In the genomic region with DNA sequence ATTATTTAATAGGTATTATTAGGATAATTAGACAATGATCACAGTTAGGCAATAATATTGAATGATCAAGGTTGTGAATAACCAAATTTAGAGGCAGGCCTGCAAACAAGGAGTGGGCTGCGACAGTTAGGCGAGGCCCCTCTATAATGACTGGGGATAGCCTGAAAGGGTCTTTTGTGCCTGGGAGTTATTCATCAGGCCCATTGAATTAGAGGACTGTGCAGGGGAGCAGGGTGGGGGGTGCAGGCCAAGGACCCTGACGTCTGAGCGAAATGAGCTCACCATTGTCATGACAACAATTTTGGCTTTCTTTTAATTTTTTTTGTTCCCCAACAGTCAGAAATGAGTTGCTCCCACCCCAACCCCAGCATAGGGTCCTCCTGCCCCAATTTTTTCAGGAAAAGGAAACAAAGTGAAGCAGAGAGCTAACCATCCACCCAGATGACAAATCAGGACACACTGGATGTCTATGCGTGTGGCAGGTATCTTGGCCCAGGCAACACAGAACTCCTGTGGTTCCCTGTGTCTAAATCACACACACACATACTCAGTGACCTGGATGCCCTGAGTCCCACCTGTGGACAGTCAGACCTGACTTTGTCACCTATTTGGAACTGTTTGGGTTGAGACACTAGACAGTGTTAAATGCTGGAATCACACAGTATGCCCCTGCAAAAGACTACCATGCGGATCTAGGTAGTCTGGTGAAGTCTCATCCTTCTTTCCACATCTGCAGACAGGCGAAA, we compare ENCODE assay signal across 11 mouse cellular contexts. TPM values are rescaled to one million over a fixed set of nuclear protein-coding genes. Genes with fewer than 3 reads are reported as not detected.
DNase-seq lines count a peak whose midpoint lies in the region; ATAC-seq lines count a peak whose summit lies in the region.
"Had no signal": no experiment of that assay in that cellular context is flagged by ENCODE, and none has a peak within 500 bp of the region (broad histone marks: within the 10 kb centered on the region; RNA-seq: fewer than 3 reads in every experiment).

No protein-coding gene starts in this region.

- H3K27ac ChIP-seq in kidney, embryonic 14.5 days (ENCODE audit: low read depth, low read length) = no peak overlapping the region
- H3K27ac ChIP-seq in kidney, embryonic 16.5 days (ENCODE audit: low read length) = no peak overlapping the region
- no peak overlapping the region for H3K27ac ChIP-seq in embryonic facial prominence, embryonic 14.5 days (replicated peaks; ENCODE audit: low read depth, low read length)
- peak overlapping the region; percentile 50 for H3K27ac ChIP-seq in hindbrain, embryonic 10.5 days
- H3K27ac ChIP-seq in midbrain, embryonic 14.5 days (replicated peaks; ENCODE audit: low read depth, low read length) = no peak overlapping the region
- H3K27ac ChIP-seq: heart, embryonic 15.5 days had no signal

- 79% methylated on average over 7 of the region's 7 CpGs for WGBS in kidney, embryonic 14.5 days
- WGBS in kidney, embryonic 16.5 days = 80% methylated on average over 7 of the region's 7 CpGs
- WGBS in embryonic facial prominence, embryonic 14.5 days = 70% methylated on average over 7 of the region's 7 CpGs
- WGBS in hindbrain, embryonic 10.5 days = 48% methylated on average over 7 of the region's 7 CpGs
- WGBS in midbrain, embryonic 14.5 days = 35% methylated on average over 7 of the region's 7 CpGs

- peak; percentile 45; the same call in 1 of the 2 replicates for ATAC-seq in kidney, embryonic 14.5 days (ENCODE audit: low FRiP score, low TSS enrichment)
- no peak for ATAC-seq in kidney, embryonic 16.5 days (ENCODE audit: low FRiP score, low TSS enrichment)
- ATAC-seq in embryonic facial prominence, embryonic 14.5 days (ENCODE audit: low read depth) = peak; percentile 42
- no peak for ATAC-seq in midbrain, embryonic 14.5 days (ENCODE audit: low FRiP score, low TSS enrichment)

- no peak overlapping the region for H3K4me3 ChIP-seq in kidney, embryonic 14.5 days (ENCODE audit: low read length)
- H3K4me3 ChIP-seq in kidney, embryonic 16.5 days (ENCODE audit: low read length) = no peak overlapping the region
- no peak overlapping the region for H3K4me3 ChIP-seq in embryonic facial prominence, embryonic 14.5 days (ENCODE audit: low read depth, low read length)
- H3K4me3 ChIP-seq in hindbrain, embryonic 10.5 days = no peak overlapping the region
- no peak overlapping the region for H3K4me3 ChIP-seq in midbrain, embryonic 14.5 days (replicated peaks; ENCODE audit: low read depth, low read length)
- H3K4me3 ChIP-seq: heart, embryonic 15.5 days had no signal

- H3K4me1 ChIP-seq in kidney, embryonic 14.5 days (ENCODE audit: control insufficient read depth, insufficient read depth, low read length) = peaks cover 1% of the 10 kb centered on the region; the same call in 1 of the 2 replicates
- peaks cover 5% of the 10 kb centered on the region for H3K4me1 ChIP-seq in kidney, embryonic 16.5 days (ENCODE audit: insufficient read depth, low read length)
- no peaks in the 10 kb centered on the region; the same call in 1 of the 2 replicates for H3K4me1 ChIP-seq in embryonic facial prominence, embryonic 14.5 days (ENCODE audit: control insufficient read depth, insufficient read depth, low read length)
- peaks cover 23% of the 10 kb centered on the region for H3K4me1 ChIP-seq in hindbrain, embryonic 10.5 days (replicated peaks)
- 0 out of 2 replicates have a peak, but pooled peaks cover 3% of the 10 kb centered on the region for H3K4me1 ChIP-seq in midbrain, embryonic 14.5 days (ENCODE audit: control insufficient read depth, insufficient read depth, low read length)
- H3K4me1 ChIP-seq: heart, embryonic 15.5 days had no signal

- no peak overlapping the region for H3K9ac ChIP-seq in kidney, embryonic 14.5 days (ENCODE audit: low read depth, low read length)
- no peak overlapping the region for H3K9ac ChIP-seq in kidney, embryonic 16.5 days (replicated peaks; ENCODE audit: low read length)
- H3K9ac ChIP-seq in embryonic facial prominence, embryonic 14.5 days (ENCODE audit: low read depth, low read length) = no peak overlapping the region
- no peak overlapping the region for H3K9ac ChIP-seq in midbrain, embryonic 14.5 days (replicated peaks; ENCODE audit: low read length)
- H3K9ac ChIP-seq: heart, embryonic 15.5 days had no signal

- no peak for DNase-seq in embryonic facial prominence, embryonic 14.5 days (ENCODE audit: low spot score)
- DNase-seq in hindbrain, embryonic 10.5 days (ENCODE audit: low spot score) = peak; percentile 29
- DNase-seq in midbrain, embryonic 14.5 days = peak; percentile 38
- DNase-seq in ovary, postnatal 14 days (ENCODE audit: low spot score) = no peak
- no peak for DNase-seq in adrenal gland, postnatal 36 days
- DNase-seq in thymus, postnatal 36 days = no peak

- H3K4me2 ChIP-seq in kidney, embryonic 14.5 days (replicated peaks; ENCODE audit: low read depth, low read length) = no peak overlapping the region
- H3K4me2 ChIP-seq in kidney, embryonic 16.5 days (replicated peaks; ENCODE audit: low read depth, low read length) = no peak overlapping the region
- H3K4me2 ChIP-seq in embryonic facial prominence, embryonic 14.5 days (ENCODE audit: low read depth, low read length) = no peak overlapping the region
- no peak overlapping the region for H3K4me2 ChIP-seq in midbrain, embryonic 14.5 days (ENCODE audit: low read length)
- H3K4me2 ChIP-seq: heart, embryonic 15.5 days; liver, embryonic 11.5 days had no signal

- H3K9me3 ChIP-seq in kidney, embryonic 14.5 days (ENCODE audit: control insufficient read depth, low read length) = no peaks in the 10 kb centered on the region
- H3K9me3 ChIP-seq in kidney, embryonic 16.5 days (ENCODE audit: low read length) = no peaks in the 10 kb centered on the region
- no peaks in the 10 kb centered on the region for H3K9me3 ChIP-seq in embryonic facial prominence, embryonic 14.5 days (ENCODE audit: control insufficient read depth, low read length)
- no peaks in the 10 kb centered on the region for H3K9me3 ChIP-seq in hindbrain, embryonic 10.5 days
- no peaks in the 10 kb centered on the region for H3K9me3 ChIP-seq in midbrain, embryonic 14.5 days (ENCODE audit: control insufficient read depth, low read length)
- H3K9me3 ChIP-seq: heart, embryonic 15.5 days had no signal

- H3K36me3 ChIP-seq in kidney, embryonic 14.5 days (ENCODE audit: control insufficient read depth, insufficient read depth, low read length) = no peaks in the 10 kb centered on the region
- no peaks in the 10 kb centered on the region for H3K36me3 ChIP-seq in kidney, embryonic 16.5 days (ENCODE audit: insufficient read depth, low read length)
- no peaks in the 10 kb centered on the region for H3K36me3 ChIP-seq in embryonic facial prominence, embryonic 14.5 days (ENCODE audit: control insufficient read depth, insufficient read depth, low read length)
- no peaks in the 10 kb centered on the region for H3K36me3 ChIP-seq in hindbrain, embryonic 10.5 days
- H3K36me3 ChIP-seq in midbrain, embryonic 14.5 days (ENCODE audit: control insufficient read depth, insufficient read depth, low read length) = no peaks in the 10 kb centered on the region
- H3K36me3 ChIP-seq: G1E; heart, embryonic 15.5 days had no signal

- H3K27me3 ChIP-seq in kidney, embryonic 14.5 days (ENCODE audit: control insufficient read depth, insufficient read depth, low read length) = no peaks in the 10 kb centered on the region
- no peaks in the 10 kb centered on the region for H3K27me3 ChIP-seq in kidney, embryonic 16.5 days (ENCODE audit: insufficient read depth, low read length)
- no peaks in the 10 kb centered on the region for H3K27me3 ChIP-seq in embryonic facial prominence, embryonic 14.5 days (replicated peaks; ENCODE audit: control insufficient read depth, insufficient read depth, low read length)
- H3K27me3 ChIP-seq in hindbrain, embryonic 10.5 days (ENCODE audit: insufficient read depth, poor library complexity, severe bottlenecking) = peaks cover 9% of the 10 kb centered on the region; the same call in 1 of the 2 replicates
- H3K27me3 ChIP-seq in midbrain, embryonic 14.5 days (ENCODE audit: control insufficient read depth, insufficient read depth, low read length) = no peaks in the 10 kb centered on the region
- H3K27me3 ChIP-seq: heart, embryonic 15.5 days had no signal

RNA-seq across cellular contexts. Expression of gene Parva, which starts 27.7 kb away (rescaled TPM):
- polyA plus RNA-seq in kidney, embryonic 14.5 days (2014; fragmentation: Nextera tagmentation; extraction: Ambion mirVana) = 53.4 and 92.8 TPM in 2 replicates
- 120 and 126 TPM in 2 replicates for polyA plus RNA-seq in kidney, embryonic 16.5 days (2015; fragmentation: Nextera tagmentation; extraction: Ambion mirVana)
- polyA plus RNA-seq in embryonic facial prominence, embryonic 14.5 days (2014; fragmentation: Nextera tagmentation; extraction: Ambion mirVana) = 93.4 and 95.4 TPM in 2 replicates
- polyA plus RNA-seq in hindbrain, embryonic 10.5 days (2016; fragmentation: Nextera tagmentation; extraction: Ambion mirVana) = 46.9 and 54.5 TPM in 2 replicates
- 16.5 and 24.6 TPM in 2 replicates for polyA plus RNA-seq in midbrain, embryonic 14.5 days (2014; fragmentation: Nextera tagmentation; extraction: Ambion mirVana)
- 100 to 1,000 TPM in 1 of 2 experiments, 10 to 100 TPM in 1; 98.6 to 107 TPM for total RNA-seq in adrenal gland, postnatal 36 days (2021)
- polyA plus RNA-seq: G1E had no signal

Comparison
In these comparisons a context has a peak if more than half of its experiments do, and no peak if none do; other contexts are left out.
1. ATAC-seq: peak in kidney, embryonic 14.5 days (single experiment) and embryonic facial prominence, embryonic 14.5 days (single experiment); none in kidney, embryonic 16.5 days (single experiment) and midbrain, embryonic 14.5 days (single experiment).
2. DNase-seq: peak in hindbrain, embryonic 10.5 days (single experiment) and midbrain, embryonic 14.5 days (single experiment); none in embryonic facial prominence, embryonic 14.5 days (single experiment), ovary, postnatal 14 days (single experiment), adrenal gland, postnatal 36 days (0 of 2) and thymus, postnatal 36 days (0 of 2).